Mouse (Mus musculus): ENCODE results near the gene Tpgs1.

The Tpgs1 gene

GRCm38 (mm10) chr10:79708668-79709067 is 39.5 kb downstream of the Tpgs1 start:
- no peak for DNase-seq (ENCODE audit: extremely low read depth, insufficient read length, low spot score)

DNA sequence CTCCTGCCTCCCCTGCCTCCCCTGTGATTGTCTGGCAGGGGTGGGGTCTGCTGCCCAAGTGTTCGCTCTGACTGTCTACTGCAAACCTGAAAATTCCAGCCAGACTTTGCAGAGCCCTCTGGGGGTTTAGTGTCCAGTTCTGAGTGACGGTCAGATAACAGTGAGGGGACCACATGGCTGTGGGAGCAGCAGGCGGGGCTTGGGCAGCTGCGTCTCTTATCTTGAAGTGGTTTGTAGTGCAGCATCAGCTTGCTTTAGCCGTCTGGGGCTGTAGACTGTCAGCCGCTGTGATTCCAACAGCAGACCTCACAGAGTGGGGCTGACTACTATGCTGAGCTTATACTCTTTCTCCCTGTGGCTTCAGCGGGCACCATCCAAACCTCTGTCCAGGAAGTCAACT is 40.1 kb downstream of the Tpgs1 start:
- DNase-seq (ENCODE audit: extremely low read depth, insufficient read length, low spot score) = no peak

DNA sequence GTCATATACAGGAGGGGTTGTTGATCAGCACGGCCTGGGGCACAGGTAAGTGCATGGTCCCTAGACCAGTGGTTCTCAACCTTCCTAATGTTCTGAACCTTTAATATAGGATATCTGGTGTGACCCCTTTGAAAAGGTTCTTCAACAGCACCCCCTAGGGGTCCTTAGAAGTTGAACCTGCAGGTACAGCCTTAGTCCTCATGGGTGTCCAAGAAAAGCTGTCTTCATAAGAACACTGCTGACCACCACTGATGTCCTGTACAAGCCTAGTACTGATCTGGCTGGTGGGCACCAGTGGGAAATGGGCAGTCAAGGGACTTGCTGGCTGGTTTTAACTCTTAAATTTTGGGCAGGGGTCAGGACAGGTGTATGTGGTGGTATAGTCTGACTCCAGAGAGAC is 42.9 kb downstream of the Tpgs1 start:
- no peak for DNase-seq (ENCODE audit: extremely low read depth, insufficient read length, low spot score)

DNA sequence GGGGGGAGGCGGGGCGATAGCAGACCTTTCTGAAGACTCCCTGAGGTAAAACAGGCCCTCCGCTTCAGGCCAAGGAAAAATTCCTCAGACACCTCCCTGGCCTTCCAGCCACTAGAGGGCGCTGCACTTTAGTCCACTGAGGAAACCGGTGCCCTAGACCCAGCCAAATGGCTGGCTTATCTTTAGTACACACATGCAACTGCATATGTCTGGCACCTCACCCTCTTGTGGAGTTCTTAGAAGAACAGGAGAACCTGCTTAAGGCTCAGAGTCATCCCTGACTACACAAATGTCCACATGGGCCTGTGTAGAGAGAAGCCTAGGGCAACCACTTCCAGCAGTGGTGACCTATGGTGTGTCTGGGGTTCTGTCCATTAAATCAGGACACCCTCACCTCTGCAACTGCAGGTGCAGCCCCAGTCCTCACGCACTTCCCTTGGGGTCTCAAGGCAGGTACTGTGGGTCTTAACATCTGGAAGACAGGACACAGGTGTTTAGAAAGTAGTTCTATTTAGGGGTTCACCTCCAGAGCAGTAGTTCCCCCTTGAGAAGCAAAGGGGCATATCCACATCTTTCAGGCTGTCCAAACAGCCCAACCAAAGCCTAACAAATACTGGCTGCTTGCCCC is 43.4 kb downstream of the Tpgs1 start:
- DNase-seq (ENCODE audit: extremely low read depth, insufficient read length, low spot score) = no peak

DNA sequence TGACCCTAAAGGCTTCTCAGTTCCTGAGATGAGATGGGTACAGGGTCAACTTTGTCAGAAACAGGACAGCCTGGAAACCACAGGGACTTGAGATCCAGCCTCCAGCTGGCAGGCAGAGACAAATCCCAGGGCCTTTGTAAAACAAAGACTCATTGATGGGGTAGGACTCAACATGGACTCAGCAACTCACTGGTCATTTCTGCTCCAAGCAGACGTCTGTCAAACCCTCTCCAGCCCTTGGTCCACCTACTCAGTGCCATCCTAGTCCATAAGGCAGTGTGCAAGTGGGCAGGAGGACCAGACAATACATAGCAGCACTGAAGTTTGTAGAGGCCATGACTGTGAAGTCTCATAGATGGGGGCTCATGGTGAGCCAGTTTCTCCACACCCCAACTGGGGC is 44.0 kb downstream of the Tpgs1 start:
- DNase-seq (ENCODE audit: extremely low read depth, insufficient read length, low spot score) = no peak

GRCm38 (mm10) chr10:79714996-79715395 is 45.8 kb downstream of the Tpgs1 start:
- no peak for DNase-seq (ENCODE audit: extremely low read depth, insufficient read length, low spot score)

DNA sequence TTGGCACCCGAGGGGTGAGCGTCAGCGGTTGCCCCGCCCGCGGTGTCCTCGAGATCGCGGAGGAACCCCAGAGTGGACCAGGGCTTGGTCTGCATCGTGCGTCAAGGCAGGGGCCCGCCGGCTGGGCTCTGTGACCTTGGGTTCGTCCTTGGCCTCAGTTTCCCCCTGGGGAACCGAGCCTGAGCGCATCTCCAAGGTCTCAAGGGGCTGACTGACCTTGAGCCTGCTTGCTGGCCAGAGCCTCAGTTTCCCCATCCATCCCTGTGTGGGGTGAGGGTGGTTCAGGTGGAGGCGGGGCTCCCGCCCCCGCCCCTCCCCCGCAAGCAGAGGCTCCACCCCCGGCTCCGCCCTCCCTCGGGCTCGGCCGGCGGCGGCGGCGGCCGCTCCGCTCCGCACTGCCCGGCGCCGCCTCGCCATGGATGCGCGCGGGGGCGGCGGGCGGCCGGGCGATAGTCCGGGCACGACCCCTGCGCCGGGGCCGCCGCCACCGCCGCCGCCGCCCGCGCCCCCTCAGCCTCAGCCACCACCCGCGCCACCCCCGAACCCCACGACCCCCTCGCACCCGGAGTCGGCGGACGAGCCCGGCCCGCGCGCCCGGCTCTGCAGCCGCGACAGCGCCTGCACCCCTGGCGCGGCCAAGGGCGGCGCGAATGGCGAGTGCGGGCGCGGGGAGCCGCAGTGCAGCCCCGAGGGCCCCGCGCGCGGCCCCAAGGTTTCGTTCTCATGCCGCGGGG is 47.3 kb downstream of the Tpgs1 start, which contains the start of gene Hcn2:
TSS of gene Hcn2 (plus strand) at position 381 of the 734 bp plus-strand sequence.
- no peak for DNase-seq (ENCODE audit: extremely low read depth, insufficient read length, low spot score)

DNA sequence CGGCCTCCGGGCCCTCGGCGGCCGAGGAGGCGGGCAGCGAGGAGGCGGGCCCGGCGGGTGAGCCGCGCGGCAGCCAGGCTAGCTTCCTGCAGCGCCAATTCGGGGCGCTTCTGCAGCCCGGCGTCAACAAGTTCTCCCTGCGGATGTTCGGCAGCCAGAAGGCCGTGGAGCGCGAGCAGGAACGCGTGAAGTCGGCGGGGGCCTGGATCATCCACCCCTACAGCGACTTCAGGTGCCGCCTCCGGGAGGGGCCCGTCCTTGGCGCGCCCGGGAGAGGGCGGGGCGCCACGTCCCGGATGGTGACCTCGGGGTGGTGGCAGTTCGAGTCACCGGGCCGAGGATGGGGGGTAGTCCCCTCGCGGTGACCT is 47.8 kb downstream of the Tpgs1 start:
- no peak for DNase-seq (ENCODE audit: extremely low read depth, insufficient read length, low spot score)

- no peak for DNase-seq (ENCODE audit: extremely low read depth, insufficient read length, low spot score)
These were observed 48.6 kb downstream of the Tpgs1 start for GRCm38 (mm10) chr10:79717640-79718357.

DNA sequence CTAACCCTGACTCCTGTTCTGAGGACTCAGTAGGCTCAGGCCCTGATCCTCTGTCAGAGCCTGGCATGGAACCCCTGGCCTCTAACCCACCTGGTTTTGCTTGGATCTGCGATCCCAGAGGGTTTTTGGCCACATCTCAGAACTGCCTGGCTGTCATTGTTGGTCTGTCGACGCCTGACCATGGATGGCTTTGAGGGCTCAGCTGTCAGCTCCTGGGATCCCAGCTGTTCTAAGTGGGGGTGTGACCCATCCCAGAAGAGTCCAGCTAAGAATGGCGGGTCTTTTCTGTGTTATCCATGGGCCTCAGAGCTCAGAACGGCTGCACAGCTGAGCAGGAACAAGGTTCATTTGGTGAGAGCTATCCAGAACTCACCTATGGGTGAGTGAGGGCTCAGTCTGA is 51.9 kb downstream of the Tpgs1 start:
- DNase-seq (ENCODE audit: extremely low read depth, insufficient read length, low spot score) = no peak

DNA sequence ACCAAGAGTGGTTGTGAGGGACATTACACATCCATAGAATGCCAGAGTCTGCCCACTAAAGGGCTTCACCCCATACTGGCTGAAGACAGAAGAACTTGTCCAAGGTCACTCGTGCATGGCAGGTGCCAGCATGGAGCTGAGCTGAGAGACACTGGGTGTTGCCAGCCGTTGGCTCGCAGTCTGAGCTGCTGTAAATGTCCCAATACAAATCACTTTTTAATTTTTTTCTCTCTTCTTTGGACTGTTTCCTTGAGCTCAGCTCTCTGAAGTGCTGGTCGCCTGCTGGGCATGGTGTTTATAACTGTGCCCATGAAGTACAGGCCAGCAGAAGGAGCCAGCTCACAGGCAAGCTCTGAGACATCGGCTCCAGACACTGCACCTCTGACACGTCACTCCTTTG is 53.9 kb downstream of the Tpgs1 start:
- no peak for DNase-seq (ENCODE audit: extremely low read depth, insufficient read length, low spot score)

GRCm38 (mm10) chr10:79723692-79724091 is 54.5 kb downstream of the Tpgs1 start:
- DNase-seq (ENCODE audit: extremely low read depth, insufficient read length, low spot score) = no peak
